Mouse (Mus musculus): ENCODE results near the gene Mtch2. TPM values are rescaled to one million over a fixed set of nuclear protein-coding genes. Genes with fewer than 3 reads are reported as not detected.

Gene Mtch2
- total RNA-seq, 2 experiments from 2014 or later = 146 to 150 TPM

DNA sequence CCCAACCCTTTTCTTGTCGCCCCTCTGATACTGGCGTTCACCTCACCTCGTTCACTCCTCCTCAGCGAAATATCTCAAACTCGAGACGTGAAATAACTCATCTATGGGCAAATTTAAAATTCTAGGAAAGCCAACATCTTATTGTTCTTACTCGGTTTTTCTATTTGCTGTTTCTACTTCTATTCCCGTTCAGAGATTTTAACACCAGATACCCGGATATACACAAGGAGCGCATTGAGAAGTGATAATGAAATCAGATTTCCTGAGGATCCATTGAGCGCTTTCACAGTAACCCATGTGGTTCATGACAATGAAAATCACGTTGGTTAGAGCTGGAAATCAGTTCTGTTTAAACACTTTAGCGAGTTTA, 711 bp downstream of the Mtch2 start:
- intact Hi-C loops (cut with DNase I) = loop anchor here (5.0 kb wide), 1 partner anchor 65 kb away; the partner anchor contains the start of gene Agbl2
- DNase-seq (ENCODE audit: extremely low spot score in 1 of 2, low spot score in 2 of 2) = no peak

DNA sequence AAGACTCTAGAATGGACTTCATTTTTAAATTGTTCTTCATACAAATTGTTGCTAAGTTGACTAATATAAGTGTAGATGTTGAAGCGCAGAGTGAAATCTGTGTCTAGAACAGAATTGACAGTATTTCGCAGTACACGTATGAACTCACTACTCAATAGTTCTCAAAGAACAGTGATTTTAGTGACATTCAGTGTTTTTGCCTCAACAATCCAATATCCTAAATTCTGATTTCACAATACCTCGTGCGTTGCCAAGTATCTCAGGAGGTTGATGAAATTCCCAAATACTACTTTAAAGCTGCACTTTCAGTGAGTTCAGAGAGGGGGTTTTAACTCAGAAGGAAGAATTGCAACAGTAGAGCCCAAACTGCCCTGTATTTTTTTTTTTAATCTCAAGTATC, 1.4 kb downstream of the Mtch2 start:
- intact Hi-C loops (cut with DNase I) = loop anchor here (5.0 kb wide), 1 partner anchor 66 kb away; the partner anchor contains the start of gene Agbl2
- DNase-seq (ENCODE audit: extremely low spot score in 1 of 2, low spot score in 2 of 2) = no peak

DNA sequence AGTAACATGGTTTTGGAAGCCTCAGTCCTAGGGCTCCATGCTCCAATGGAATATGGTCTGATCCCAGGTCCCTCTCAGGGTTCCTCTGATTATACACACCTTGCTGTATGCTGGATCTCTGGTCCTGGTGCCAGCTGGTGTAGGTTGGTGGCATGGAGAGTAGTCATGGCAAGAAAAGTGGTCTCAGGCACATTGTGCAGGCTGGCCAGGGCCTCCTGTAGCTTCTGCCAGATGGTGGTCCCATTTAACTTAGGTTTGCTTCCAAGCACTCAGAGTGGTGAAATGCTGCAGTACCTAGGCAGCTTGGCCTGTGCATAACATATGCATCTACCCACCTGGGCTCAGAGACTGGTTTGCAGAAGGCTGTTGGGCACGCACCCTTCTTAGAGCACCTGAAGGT, 3.4 kb downstream of the Mtch2 start:
- intact Hi-C loops (cut with DNase I) = loop anchor here (10.0 kb wide), 1 partner anchor 314 kb away; no protein-coding TSS in a partner anchor
- no peak for DNase-seq (ENCODE audit: extremely low spot score in 1 of 2, low spot score in 2 of 2)

DNA sequence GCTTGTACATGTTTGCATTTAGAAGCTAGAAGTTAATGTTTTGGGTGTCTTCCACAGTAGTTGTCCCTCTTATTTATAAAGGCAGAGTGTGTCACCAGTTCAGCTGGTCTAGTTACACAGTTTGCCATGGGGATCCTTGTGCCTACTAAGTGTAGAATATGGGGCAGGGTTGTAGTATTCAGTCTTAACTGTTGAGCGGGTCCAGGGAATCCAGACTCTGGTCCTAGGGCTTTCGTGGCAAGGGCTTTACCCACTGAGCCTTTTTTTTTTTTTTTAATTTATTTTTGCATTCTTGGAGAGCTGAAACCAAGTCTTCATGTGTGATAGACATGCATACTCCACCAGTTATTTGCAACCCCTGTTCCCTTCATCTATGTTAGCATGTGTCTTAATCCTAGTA, 14.5 kb downstream of the Mtch2 start:
- DNase-seq (ENCODE audit: extremely low spot score in 1 of 2, low spot score in 2 of 2) = no peak
- intact Hi-C loops (cut with DNase I) = no loop called here

DNA sequence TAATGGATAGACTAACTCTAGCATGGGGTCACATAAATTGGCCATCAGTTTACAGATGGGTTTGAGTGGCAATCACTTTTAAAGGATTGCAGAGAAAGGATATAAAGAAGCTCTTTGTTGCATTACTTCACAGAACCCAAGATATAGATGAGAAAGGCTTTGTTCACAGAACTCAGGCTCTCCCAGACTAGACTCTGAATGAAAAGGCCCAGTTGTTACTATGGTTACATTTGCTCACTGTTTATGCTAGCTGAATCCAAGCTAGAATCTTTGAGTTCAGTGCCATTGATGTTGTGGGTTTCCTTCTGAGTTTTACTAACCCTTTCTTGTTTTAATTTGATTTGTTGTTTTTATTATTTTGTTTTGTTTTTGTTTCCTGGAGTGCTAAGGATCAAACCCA, 17.2 kb downstream of the Mtch2 start:
- intact Hi-C loops (cut with DNase I) = no loop called here

DNA sequence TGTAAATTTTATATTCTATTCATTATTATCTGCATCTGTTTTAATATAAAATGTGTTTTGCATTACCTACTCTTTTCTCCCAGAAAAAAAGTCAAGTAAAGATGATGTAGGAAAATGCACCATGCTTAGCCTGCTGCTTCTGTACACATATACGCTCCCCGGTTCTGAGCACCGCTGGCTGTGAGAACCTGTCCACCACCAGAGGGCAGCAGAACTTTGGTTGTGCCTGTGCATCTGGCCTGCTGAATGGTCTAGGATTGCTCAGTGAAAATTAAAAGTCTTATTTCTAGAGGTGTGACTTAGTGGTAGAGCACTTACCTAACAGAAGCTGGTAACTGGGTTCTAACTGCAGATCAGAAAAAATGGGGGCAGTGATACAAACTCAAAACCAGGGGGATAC, 19.6 kb downstream of the Mtch2 start:
- intact Hi-C loops (cut with DNase I) = loop anchor here (5.0 kb wide), 1 partner anchor 196 kb away; no protein-coding TSS in a partner anchor
- peak; percentile 88 for DNase-seq (ENCODE audit: extremely low spot score in 1 of 2, low spot score in 2 of 2)

More for the DNA sequence above, 17.2 kb downstream of the Mtch2 start:
- DNase-seq (ENCODE audit: extremely low spot score in 1 of 2, low spot score in 2 of 2) = no peak

DNA sequence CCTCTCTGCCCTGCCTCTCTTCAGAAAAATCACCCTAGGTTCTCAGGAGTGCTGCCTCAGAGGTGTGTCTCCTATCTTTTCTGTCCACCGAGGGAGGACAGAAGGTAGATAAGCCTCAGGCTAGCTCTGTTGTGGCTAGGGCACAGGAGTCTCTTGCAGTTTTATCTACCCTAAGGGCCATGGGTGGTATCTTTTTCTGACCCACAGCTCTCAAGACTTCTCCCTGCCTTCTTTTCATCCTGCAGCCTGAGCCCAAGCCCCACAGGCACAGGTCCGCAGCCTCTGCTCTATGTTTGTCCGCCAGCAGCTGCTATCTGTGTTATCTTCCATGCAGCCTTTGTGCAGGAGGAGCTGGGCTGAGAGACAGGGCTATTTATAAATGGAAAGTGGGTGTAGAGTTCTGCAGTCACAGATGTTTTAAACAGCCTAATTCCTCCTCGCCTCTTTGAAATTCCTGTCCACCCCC, 23.2 kb downstream of the Mtch2 start:
- peak; percentile 37 to 58 for DNase-seq (ENCODE audit: extremely low spot score in 1 of 2, low spot score in 2 of 2)
- intact Hi-C loops (cut with DNase I) = no loop called here

DNA sequence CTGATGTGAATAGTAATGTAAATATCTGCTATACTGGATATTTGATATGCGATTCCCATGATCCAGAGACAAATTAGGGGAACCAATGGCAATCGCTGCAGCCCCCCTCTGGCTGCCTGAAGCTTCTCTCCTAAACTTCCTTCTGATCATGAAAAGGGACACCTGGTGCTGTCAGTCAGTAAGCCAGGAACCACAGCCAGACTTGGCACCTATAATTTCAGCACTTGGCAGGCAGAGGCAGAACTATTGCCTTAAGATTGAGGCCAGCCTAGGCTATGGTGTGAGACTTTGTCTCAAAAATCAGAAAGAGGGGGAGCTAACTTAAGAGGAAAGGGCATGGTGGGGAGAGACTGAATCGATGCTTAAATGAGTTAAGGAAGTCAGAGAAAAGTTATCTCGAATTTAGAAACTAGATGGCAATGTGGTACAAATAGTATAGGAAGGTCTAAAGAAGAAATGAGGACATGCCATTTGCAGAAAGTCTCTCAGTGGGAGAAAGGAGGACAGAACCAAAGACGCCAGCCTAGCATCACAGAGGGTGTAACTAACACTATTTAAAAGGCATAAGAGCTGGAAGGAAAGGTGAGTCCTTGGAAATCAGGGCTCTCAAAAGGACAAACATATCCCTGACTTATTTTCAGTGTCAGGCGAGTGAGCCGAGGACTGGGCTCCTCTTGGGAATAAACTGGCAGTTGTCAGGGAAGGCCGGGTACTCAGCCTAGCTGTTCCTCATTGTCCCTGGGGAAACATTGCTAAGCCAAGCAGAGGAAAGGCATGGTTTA, 24.4 kb downstream of the Mtch2 start:
- intact Hi-C loops (cut with DNase I) = no loop called here
- DNase-seq (ENCODE audit: extremely low spot score in 1 of 2, low spot score in 2 of 2) = no peak

DNA sequence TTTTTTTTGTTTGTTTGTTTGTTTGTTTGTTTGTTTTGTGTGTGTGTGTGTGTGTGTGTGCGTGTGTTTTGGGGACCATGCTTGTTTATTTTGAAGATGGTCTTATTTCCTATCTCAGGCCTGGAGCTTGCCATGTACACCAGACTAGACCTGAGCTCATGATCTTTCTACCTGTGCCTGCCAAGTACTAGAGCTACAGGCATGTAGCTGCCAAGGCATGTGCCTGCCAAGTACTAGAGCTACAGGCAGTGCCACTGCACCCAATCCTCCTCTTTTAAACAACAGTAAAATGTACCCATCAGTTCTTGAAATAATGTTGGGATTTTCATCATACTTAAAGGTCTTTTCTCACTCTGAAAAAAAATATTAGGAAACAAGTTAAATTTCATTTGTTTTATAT, 27.1 kb downstream of the Mtch2 start:
- intact Hi-C loops (cut with DNase I) = no loop called here
- DNase-seq (ENCODE audit: extremely low spot score in 1 of 2, low spot score in 2 of 2) = no peak

DNA sequence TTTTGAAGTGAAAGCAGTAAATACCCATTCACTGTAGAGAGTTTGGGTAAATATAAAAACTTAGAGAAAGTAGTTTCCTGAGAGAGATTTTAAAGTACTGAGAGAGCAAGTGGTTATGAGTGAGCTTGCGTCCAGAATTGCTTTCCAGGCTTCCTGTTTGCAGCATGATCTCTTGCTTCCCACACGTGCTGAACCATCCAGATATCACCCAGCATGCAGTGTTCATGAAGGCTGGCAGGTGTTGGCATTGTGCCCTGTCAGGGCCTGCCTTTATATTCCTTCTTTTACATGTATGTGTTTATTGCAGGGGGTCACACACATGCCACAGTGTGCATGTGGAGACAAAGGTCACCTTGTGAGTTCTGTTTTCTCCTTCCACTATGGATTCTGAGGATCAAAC, 28.3 kb downstream of the Mtch2 start:
- DNase-seq (ENCODE audit: extremely low spot score in 1 of 2, low spot score in 2 of 2) = no peak
- intact Hi-C loops (cut with DNase I) = no loop called here

DNA sequence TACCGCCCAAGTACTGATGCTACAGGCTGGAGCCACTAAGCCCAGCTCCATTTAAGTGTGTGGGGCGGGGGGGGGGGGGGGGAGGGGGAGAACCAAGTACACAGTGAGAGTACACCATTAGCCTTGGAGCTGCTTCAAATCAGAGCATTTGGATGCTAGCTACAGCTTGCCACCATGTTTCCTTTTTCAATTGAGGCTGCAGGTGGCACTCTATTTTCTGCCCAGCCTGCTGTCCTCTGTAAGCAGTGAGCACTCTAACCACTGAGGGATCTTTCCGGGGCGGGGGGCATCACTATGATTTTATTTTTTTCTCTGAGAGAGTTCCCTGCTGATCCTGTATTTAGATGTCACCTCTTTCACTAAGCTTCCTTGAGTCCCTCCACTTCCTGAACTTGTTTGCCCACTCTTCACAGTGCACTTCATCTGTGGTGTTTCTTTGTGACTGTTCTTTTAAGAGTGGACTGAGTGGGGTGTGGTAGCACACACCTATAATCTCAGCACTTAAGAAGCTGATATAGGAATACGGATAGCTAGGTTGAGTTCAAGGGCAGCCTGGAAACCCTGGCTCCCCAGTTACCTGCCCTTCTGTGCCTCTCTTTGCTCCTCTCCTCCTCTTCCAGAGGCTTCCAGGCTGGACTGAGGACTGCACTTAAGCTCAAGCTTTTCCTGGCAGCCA, 30.8 kb downstream of the Mtch2 start:
- DNase-seq (ENCODE audit: extremely low spot score in 1 of 2, low spot score in 2 of 2) = no peak
- intact Hi-C loops (cut with DNase I) = no loop called here

DNA sequence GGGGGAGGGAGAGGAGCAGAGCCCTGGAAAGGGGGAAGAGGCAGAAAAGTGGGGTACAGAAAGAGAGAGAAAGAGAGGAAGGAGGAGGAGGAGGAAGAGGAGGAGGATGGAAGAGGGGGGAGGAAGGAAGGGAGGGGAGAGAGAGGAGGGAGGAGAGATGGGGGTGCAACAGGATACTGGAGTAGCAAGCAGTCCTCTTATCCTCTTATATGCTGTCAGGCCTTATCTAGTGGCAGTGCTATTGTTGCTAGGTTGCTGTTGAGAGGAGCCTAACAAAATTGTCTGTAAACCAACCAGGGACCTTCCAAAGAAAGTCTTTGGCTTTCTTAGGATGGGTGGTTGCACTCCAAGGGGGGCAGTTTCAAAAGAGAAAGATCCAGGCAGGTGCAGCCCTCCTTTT, 32.5 kb downstream of the Mtch2 start:
- DNase-seq (ENCODE audit: extremely low spot score in 1 of 2, low spot score in 2 of 2) = no peak
- intact Hi-C loops (cut with DNase I) = no loop called here

DNA sequence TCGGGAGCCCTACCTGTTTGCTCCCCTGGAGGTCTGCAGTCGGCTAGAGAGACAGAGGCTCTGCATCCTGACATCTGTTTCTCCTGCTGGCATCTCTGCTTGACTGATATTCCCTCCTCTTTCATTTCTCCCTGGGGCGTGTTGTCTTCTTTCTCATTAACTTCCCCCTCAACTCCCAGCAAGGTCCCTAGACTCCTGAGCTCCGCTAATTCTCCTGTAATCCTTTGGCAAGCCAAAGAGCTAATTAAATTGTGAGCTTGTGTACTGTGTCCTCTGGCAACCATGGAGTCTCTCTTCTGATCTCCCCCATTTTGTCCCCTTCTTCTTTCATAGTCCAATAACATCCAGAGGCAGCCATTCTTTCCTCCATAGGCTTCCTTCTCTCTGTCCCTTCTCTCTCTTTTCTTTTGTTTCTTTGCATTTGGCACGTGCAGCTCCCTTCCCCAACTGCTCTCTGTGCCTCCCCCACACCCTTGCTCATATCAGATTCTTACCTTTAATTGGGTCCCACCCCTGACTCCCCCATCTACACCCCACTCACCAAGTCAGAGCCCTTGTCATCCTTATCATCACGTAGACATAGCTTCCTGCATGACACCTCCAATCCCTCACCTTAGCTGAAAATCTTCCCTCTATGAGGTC, 33.3 kb downstream of the Mtch2 start:
- DNase-seq (ENCODE audit: extremely low spot score in 1 of 2, low spot score in 2 of 2) = no peak
- intact Hi-C loops (cut with DNase I) = no loop called here

DNA sequence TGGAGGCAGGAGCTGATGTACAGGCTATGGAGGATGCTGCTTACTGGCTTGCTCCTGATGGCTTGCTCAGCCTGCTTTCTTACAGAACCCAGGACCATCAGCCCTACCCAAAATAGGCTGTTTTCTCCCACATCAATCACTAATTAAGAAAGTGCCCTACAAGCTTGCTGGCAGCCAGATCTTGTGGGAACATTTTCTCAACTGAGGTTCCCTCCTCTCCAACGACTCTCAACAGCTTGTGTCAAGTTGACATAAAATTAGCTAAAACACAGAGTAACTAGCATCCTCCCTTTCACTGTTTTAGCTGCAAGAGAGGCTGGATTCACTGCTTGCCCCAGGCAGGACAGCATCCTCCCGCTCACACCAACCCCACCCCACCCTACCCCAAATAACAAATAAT, 34.9 kb downstream of the Mtch2 start:
- DNase-seq (ENCODE audit: extremely low spot score in 1 of 2, low spot score in 2 of 2) = no peak
- intact Hi-C loops (cut with DNase I) = no loop called here

DNA sequence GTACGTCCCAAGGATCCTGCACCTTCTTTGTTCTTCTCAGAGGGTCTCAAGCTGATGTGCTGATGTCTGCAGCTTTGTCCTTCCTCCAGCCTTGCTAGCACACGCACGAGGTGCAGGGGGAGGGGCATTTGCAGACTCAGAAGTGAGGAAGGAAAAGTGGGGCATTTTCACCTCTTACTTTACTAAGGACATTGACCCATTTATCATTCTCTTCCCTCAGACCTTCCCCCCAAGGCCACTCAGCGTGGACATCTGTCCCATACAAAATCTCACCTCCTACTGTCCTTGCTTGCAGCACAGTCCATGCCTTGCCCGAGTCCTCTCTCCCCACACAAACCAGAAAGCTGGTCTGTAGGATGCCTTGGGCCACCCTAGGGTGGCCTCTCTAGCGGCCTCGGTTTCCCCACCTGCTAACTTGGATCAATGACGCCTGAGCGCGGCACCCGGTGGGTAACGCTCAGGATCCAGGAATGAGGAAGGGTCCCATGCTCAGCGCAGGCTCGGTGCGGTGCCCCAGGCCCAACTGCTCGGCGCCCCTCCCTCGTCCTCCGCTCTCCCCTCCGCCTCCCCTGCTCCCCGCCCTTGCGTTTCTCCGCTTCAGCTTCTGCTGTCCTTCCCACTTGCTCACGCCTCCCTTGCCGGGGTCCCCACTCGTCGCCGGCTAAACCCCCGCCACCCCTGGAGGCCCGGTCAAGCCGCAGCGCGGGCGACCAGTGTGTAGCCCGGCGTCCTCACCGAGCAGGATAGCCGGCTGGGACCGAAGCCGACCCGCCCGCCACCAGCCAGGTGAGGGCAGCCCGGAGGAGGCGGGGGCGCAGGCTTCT, 38.5 kb downstream of the Mtch2 start, which contains the start of gene C1qtnf4:
C1qtnf4 (plus strand) TSS at position 643 of the 824 bp plus-strand sequence.
- intact Hi-C loops (cut with DNase I) = no loop called here
- DNase-seq (ENCODE audit: extremely low spot score in 1 of 2, low spot score in 2 of 2) = peak in 1 of 2 experiments; percentile 70

DNA sequence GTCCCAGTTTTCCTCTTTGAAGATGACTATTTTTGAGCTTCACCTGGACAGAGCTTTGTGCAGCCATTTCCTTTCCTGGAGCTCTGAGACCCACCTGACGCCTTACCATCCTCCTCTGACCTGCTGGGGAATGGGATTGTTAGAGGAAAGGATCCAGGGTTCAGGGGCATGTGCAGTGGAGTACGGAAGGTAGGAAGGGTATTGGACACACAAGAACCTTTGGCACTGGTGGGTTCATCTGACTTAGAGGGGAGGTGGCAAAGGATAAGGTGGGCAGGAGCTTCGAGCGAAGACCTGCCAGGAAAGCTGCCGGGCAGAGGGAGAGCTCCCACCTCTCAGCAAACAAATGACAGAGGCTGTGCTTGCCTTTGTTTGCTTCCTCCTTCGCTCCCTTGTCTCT, 39.5 kb downstream of the Mtch2 start:
- intact Hi-C loops (cut with DNase I) = no loop called here
- no peak for DNase-seq (ENCODE audit: extremely low spot score in 1 of 2, low spot score in 2 of 2)

DNA sequence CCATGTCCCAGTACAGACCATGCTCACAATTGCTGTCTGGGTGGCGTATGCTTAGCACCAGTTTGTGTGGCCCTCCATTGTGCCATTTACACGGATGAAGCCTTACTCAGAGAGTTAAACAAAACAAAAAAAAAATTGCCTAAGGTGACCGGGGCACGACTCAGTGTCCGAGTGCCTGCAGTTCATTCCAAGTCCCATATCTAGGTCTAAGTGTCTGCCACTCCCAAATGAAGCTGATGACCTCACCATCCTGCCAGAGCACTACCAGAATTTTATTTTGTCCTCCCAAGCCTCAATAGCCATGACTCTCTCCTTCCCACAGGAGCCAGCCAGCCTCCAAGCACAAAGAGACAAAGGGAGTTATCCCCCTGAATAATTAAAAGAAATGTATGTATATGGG, 40.7 kb downstream of the Mtch2 start:
- DNase-seq (ENCODE audit: extremely low spot score in 1 of 2, low spot score in 2 of 2) = no peak
- intact Hi-C loops (cut with DNase I) = no loop called here

DNA sequence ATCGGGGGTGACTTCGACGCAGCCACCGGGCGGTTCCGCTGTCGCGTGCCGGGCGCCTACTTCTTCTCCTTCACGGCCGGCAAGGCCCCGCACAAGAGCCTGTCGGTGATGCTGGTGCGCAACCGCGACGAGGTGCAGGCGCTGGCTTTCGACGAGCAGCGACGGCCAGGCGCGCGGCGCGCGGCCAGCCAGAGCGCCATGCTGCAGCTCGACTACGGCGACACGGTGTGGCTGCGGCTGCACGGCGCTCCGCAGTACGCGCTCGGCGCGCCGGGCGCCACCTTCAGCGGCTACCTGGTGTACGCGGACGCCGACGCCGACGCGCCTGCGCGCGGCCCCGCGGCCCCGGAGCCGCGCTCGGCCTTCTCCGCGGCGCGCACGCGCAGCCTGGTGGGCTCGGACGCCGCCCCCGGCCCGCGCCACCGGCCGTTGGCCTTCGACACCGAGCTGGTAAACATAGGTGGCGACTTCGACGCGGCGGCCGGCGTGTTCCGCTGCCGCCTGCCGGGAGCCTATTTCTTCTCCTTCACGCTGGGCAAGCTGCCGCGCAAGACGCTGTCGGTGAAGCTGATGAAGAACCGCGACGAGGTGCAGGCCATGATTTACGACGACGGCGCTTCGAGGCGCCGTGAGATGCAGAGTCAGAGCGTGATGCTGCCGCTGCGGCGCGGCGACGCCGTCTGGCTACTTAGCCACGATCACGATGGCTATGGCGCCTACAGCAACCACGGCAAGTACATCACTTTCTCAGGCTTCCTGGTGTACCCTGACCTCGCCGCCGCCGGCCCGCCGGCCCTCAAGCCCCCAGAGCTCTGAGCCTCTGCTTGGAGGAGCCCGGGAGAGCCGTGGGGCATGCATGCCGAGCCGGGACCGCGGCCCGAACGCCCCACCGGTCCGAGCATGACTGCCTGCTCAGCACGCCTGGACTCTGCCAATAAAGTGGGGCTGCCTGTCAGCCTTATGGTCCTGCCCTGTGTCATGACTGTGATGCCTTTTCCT, 42.9 kb downstream of the Mtch2 start:
- DNase-seq (ENCODE audit: extremely low spot score in 1 of 2, low spot score in 2 of 2) = peak in 1 of 2 experiments; percentile 68
- intact Hi-C loops (cut with DNase I) = no loop called here

Data from left cerebral cortex, postnatal 10 days (tissue).